Mouse (Mus musculus): ENCODE measurements at regions not wholly inside any gene's neighbourhood (a gene's known extent, or its start where the extent isn't known, plus 50 kb on each side); places are given as distances from the start of the nearest gene placed in this dataset.
A peak's percentile ranks its signal among the peaks of the same experiment; 100 is the strongest.

- no peak for DNase-seq (ENCODE audit: low read depth in 2 of 2, low spot score in 2 of 2)
These were observed 81.7 kb upstream of the Cers4 start for GRCm38 (mm10) chr8:4411126-4411525.

DNA sequence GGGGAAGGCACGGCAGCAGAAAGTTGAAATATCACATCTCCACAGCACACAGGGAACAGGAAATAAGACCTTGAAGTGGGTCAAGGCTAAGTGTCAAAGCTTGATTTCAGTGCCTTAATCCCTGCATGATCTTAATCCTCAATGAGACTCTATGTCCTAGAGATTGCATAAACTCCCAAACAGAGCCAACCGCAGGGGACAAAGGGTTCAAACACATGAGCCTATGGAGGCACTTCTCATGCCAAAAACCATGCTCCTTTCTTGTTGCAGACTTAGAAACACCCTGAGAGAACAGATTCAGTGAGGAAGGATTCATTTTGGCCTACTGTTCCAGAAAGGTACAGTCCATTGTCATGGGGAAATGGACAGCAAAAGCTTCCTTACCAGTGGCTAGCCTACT, 81.0 kb upstream of the Cers4 start:
- no peak for DNase-seq (ENCODE audit: low read depth in 2 of 2, low spot score in 2 of 2)

DNA sequence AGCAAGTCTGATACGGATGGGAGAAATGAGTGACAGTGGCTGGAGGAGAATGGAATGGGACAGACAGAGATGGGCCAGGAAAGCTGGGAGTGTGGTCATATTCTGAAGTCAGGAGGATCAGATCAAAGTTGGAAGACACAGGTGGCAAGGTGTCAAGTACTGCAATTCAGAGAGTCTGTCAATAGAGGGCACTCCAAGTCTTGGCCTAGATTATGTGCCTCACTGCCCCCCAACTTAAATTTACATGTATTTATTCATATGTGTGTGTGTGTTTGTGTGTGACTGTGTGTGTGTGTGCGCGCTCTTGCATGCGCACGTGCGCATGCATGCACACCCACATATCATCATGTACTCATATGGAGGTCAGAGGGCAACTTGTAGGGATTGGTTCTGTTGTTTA, 79.6 kb upstream of the Cers4 start:
- peak; percentile 6 to 33 for DNase-seq (ENCODE audit: low read depth in 2 of 2, low spot score in 2 of 2)

GRCm38 (mm10) chr8:4413764-4414163, 79.1 kb upstream of the Cers4 start:
- no peak for DNase-seq (ENCODE audit: low read depth in 2 of 2, low spot score in 2 of 2)

GRCm38 (mm10) chr8:4417141-4417540, 75.7 kb upstream of the Cers4 start:
- no peak for DNase-seq (ENCODE audit: low read depth in 2 of 2, low spot score in 2 of 2)

DNA sequence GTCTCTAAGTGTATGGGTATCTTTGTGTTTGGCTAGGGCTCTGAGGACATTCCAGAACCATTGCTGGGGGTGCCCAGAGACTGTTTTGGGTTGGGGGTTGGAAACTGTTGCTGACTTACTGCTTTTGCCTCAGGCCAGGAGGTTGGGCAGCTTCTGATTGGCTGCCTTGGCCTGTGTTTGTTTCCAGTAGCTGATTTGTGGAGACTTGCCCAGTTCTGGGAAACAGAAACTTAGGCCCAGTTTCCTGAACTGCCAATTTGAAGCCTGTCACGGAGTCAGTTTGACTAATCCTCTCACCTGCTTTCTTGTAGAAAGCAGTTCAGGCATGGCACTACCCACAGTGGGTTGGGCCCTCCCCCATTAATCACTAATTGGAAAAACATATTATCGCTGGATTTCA, 59.7 kb upstream of the Cers4 start:
- DNase-seq (ENCODE audit: low read depth in 2 of 2, low spot score in 2 of 2) = no peak

- DNase-seq (ENCODE audit: low read depth in 2 of 2, low spot score in 2 of 2) = no peak
These were observed 56.3 kb upstream of the Cers4 start for GRCm38 (mm10) chr8:4436546-4436945.

All from CD8-positive naive resting alpha-beta T cell, adult 2 months (primary cell).